Mouse (Mus musculus) midbrain, embryonic 11.5 days (tissue): ENCODE results near the gene Zfyve28. TPM values are rescaled to one million over a fixed set of nuclear protein-coding genes. Genes with fewer than 3 reads are reported as not detected.

Experiments used
- ATAC-seq: fragments of 200-750 bp; cut with Nextera tagmentation; 2 replicates; pipeline ENCODE4 v1.8.0; 2017; ENCODE audit warnings: moderate TSS enrichment, moderate library complexity; ENCODE audit not compliant: low FRiP score
- DNase-seq: peaks from one replicate; pipeline ENCODE4 v3.0.0; 2015; ENCODE audit warnings: low spot score; ENCODE audit errors: missing footprints
- H3K27ac ChIP-seq: fragments of 300-500 bp; sonication (generic); 2 replicates; pipeline ENCODE4 v1.5.1; 2014; ENCODE audit warnings: low read depth, low read length
- H3K27me3 ChIP-seq: fragments of 300-500 bp; sonication (generic); 2 replicates; pipeline ENCODE4 v1.6.1; 2014; ENCODE audit warnings: mild to moderate bottlenecking, low read length, moderate library complexity, mixed read lengths; ENCODE audit not compliant: control insufficient read depth, insufficient read depth
- H3K36me3 ChIP-seq: fragments of 300-500 bp; sonication (generic); 2 replicates; pipeline ENCODE4 v1.6.1; 2014; ENCODE audit warnings: mild to moderate bottlenecking, low read length, moderate library complexity, mixed read lengths; ENCODE audit not compliant: control insufficient read depth, insufficient read depth
- H3K4me1 ChIP-seq: fragments of 300-500 bp; sonication (generic); 2 replicates; pipeline ENCODE4 v1.6.1; 2014; ENCODE audit warnings: low read length; ENCODE audit not compliant: control insufficient read depth, insufficient read depth
- H3K4me2 ChIP-seq: fragments of 300-500 bp; sonication (generic); 2 replicates; pipeline ENCODE4 v1.6.1; 2014; ENCODE audit warnings: mild to moderate bottlenecking, moderate library complexity
- H3K4me3 ChIP-seq: fragments of 300-500 bp; sonication (generic); 2 replicates; pipeline ENCODE4 v1.5.1; 2014; ENCODE audit warnings: low read depth, low read length
- H3K9ac ChIP-seq: fragments of 300-500 bp; sonication (generic); 2 replicates; pipeline ENCODE4 v1.6.1; 2014; ENCODE audit warnings: low read length
- H3K9me3 ChIP-seq: fragments of 300-500 bp; sonication (generic); 2 replicates; pipeline ENCODE4 v1.6.1; 2016; ENCODE audit warnings: low read length; ENCODE audit not compliant: control insufficient read depth
- WGBS: fragments of 180-500 bp; shearing (Covaris S2); extraction: QIAGEN DNeasy Blood & Tissue Kit; methylation state at CpG from one replicate; pipeline ENCODE4 v1.1.7; 2014; 5-methylcytosine and 5-hydroxymethylcytosine counted together
- polyA plus RNA-seq: library from polyadenylated mRNA; unstranded; fragments of >200 nt; fragmentation: Nextera tagmentation; extraction: Ambion mirVana; gene quantifications from 2 replicates; pipeline ENCODE4 v1.2.1, GENCODE M21; 2014

Gene Zfyve28
- polyA plus RNA-seq, 1 experiment from 2014 or later = 1.0 TPM

GRCm38 (mm10) chr5:34175403-34175694 lies 112.9 kb downstream of the Zfyve28 start:
- Histone ChIP-seq H3K9ac (no peak overlapping the region), H3K4me1 (no peaks in the 10 kb centered on the region), H3K27ac (no peak overlapping the region), H3K36me3 (no peaks in the 10 kb centered on the region), H3K4me2 (no peak overlapping the region), H3K27me3 (no peaks in the 10 kb centered on the region), H3K4me3 (no peak overlapping the region), H3K9me3 (no peaks in the 10 kb centered on the region)
- 26% methylated on average over 5 of the region's 5 CpGs for WGBS
- ATAC-seq = no peak
- DNase-seq = no peak

GRCm38 (mm10) chr5:34174550-34175402 lies 113.5 kb downstream of the Zfyve28 start:
- no peak overlapping the region for H3K4me3 ChIP-seq
- H3K27me3 ChIP-seq = no peaks in the 10 kb centered on the region
- no peak overlapping the region for H3K9ac ChIP-seq
- 73% methylated on average over 5 of the region's 5 CpGs for WGBS
- H3K36me3 ChIP-seq = no peaks in the 10 kb centered on the region
- no peaks in the 10 kb centered on the region for H3K4me1 ChIP-seq
- H3K9me3 ChIP-seq = no peaks in the 10 kb centered on the region
- no peak overlapping the region for H3K4me2 ChIP-seq
- no peak overlapping the region for H3K27ac ChIP-seq
- DNase-seq = no peak
- no peak for ATAC-seq

GRCm38 (mm10) chr5:34174021-34174420 lies 114.2 kb downstream of the Zfyve28 start:
- Histone ChIP-seq H3K9me3 (no peaks in the 10 kb centered on the region), H3K9ac (no peak overlapping the region), H3K36me3 (no peaks in the 10 kb centered on the region), H3K4me3 (no peak overlapping the region), H3K27ac (no peak overlapping the region), H3K4me1 (no peaks in the 10 kb centered on the region), H3K4me2 (no peak overlapping the region), H3K27me3 (no peaks in the 10 kb centered on the region)
- 72% methylated on average over 2 of the region's 2 CpGs for WGBS
- ATAC-seq = no peak
- DNase-seq = no peak

GRCm38 (mm10) chr5:34170726-34171125 lies 117.5 kb downstream of the Zfyve28 start:
- H3K27ac ChIP-seq = no peak overlapping the region
- no peak overlapping the region for H3K4me3 ChIP-seq
- no peaks in the 10 kb centered on the region for H3K27me3 ChIP-seq
- ATAC-seq = no peak
- H3K4me2 ChIP-seq = no peak overlapping the region
- H3K4me1 ChIP-seq = peaks cover 7% of the 10 kb centered on the region; the same call in 1 of the 2 replicates
- H3K9ac ChIP-seq = no peak overlapping the region
- WGBS = 84% methylated on average over 4 of the region's 4 CpGs
- no peak for DNase-seq
- no peaks in the 10 kb centered on the region for H3K36me3 ChIP-seq
- no peaks in the 10 kb centered on the region for H3K9me3 ChIP-seq

GRCm38 (mm10) chr5:34169954-34170353 lies 118.3 kb downstream of the Zfyve28 start:
- WGBS = 86% methylated on average over 3 of the region's 3 CpGs
- H3K4me1 ChIP-seq = peaks cover 7% of the 10 kb centered on the region; the same call in 1 of the 2 replicates
- DNase-seq = no peak
- peak overlapping the region; percentile 75 for H3K27ac ChIP-seq
- no peak overlapping the region; the same call in 1 of the 2 replicates for H3K4me3 ChIP-seq
- H3K36me3 ChIP-seq = no peaks in the 10 kb centered on the region
- H3K9ac ChIP-seq = peak overlapping the region; percentile 46; the same call in 1 of the 2 replicates
- ATAC-seq = no peak
- no peaks in the 10 kb centered on the region for H3K27me3 ChIP-seq
- no peaks in the 10 kb centered on the region for H3K9me3 ChIP-seq
- H3K4me2 ChIP-seq = peak overlapping the region; percentile 33

GRCm38 (mm10) chr5:34168950-34169891 lies 119.0 kb downstream of the Zfyve28 start, which contains the start of the genes Poln and Haus3:
Gene Poln, minus strand, starts transcription at chr5:34169448.
Gene Haus3, minus strand, starts transcription at chr5:34169527.
- peak within 1 kb of the TSS; percentile 69 for H3K4me2 ChIP-seq
- H3K27ac ChIP-seq = peak within 1 kb of the TSS; percentile 75
- peak within 1 kb of the TSS; percentile 71 for H3K4me3 ChIP-seq
- under 1% methylated on average over 57 of the region's 57 CpGs for WGBS
- ATAC-seq (peak; percentile 100), DNase-seq (peak; percentile 100)
- peak within 1 kb of the TSS; percentile 85 for H3K9ac ChIP-seq
- H3K9me3 ChIP-seq = no peaks in the 10 kb centered on the region
- H3K27me3 ChIP-seq = no peaks in the 10 kb centered on the region
- no peaks in the 10 kb centered on the region for H3K36me3 ChIP-seq
- peaks cover 7% of the 10 kb centered on the region; the same call in 1 of the 2 replicates for H3K4me1 ChIP-seq

- WGBS = 84% methylated on average over 4 of the region's 4 CpGs
- Histone ChIP-seq H3K4me3 (no peak overlapping the region), H3K27me3 (no peaks in the 10 kb centered on the region), H3K9me3 (no peaks in the 10 kb centered on the region), H3K4me2 (peak overlapping the region; percentile 30), H3K4me1 (peaks cover 7% of the 10 kb centered on the region; the same call in 1 of the 2 replicates), H3K9ac (no peak overlapping the region), H3K27ac (no peak overlapping the region), H3K36me3 (peaks cover 3% of the 10 kb centered on the region; the same call in 1 of the 2 replicates)
- ATAC-seq (no peak), DNase-seq (no peak)
These were observed 120.4 kb downstream of the Zfyve28 start for GRCm38 (mm10) chr5:34167857-34168256.

GRCm38 (mm10) chr5:34165793-34166192 lies 122.5 kb downstream of the Zfyve28 start:
- Histone ChIP-seq H3K9me3 (no peaks in the 10 kb centered on the region), H3K27ac (no peak overlapping the region), H3K36me3 (peaks cover 9% of the 10 kb centered on the region; the same call in 1 of the 2 replicates), H3K4me2 (no peak overlapping the region), H3K4me3 (no peak overlapping the region), H3K27me3 (no peaks in the 10 kb centered on the region), H3K4me1 (peaks cover 7% of the 10 kb centered on the region; the same call in 1 of the 2 replicates), H3K9ac (no peak overlapping the region)
- DNase-seq (no peak), ATAC-seq (no peak)
- WGBS = 92% methylated on average over 4 of the region's 4 CpGs
